Mouse (Mus musculus): Measurements from ENCODE around the gene Prim2. TPM values are rescaled to one million over a fixed set of nuclear protein-coding genes. Genes with fewer than 3 reads are reported as not detected.
A peak's percentile ranks its signal among the peaks of the same experiment; 100 is the strongest.
"Not testable (repeated sequence)": the region's sequence is repeated elsewhere in the genome, so short reads cannot be mapped to it uniquely, and the experiment has no call there.

Gene Prim2
- polyA plus RNA-seq, 1 experiment = 0.91 TPM

- no peak overlapping the region for H3K4me3 ChIP-seq (replicated peaks)
- H3K9me3 ChIP-seq (ENCODE audit: control insufficient read depth, low read length) = peaks cover 6% of the 10 kb centered on the region
- H3K36me3 ChIP-seq (ENCODE audit: control insufficient read depth) = peaks cover 94% of the 10 kb centered on the region
- peaks cover 84% of the 10 kb centered on the region for H3K4me1 ChIP-seq (ENCODE audit: control insufficient read depth)
- no peaks in the 10 kb centered on the region for H3K27me3 ChIP-seq (ENCODE audit: control insufficient read depth)
- no peak for TF ChIP-seq GATA1 (IDR thresholded peaks at IDR 0.05; ENCODE audit: low read length)
- TF ChIP-seq TAL1 (IDR thresholded peaks at IDR 0.05; ENCODE audit: low read length) = no peak
Measured at GRCm38 (mm10) chr1:33627070-33627469, 42.5 kb downstream of the Prim2 start.

GRCm38 (mm10) chr1:33624900-33625299 lies 44.7 kb downstream of the Prim2 start:
- Histone ChIP-seq H3K4me3 (replicated peaks) (peak overlapping the region; percentile 11), H3K4me1 (ENCODE audit: control insufficient read depth) (peaks cover 84% of the 10 kb centered on the region), H3K9me3 (ENCODE audit: control insufficient read depth, low read length) (no peaks in the 10 kb centered on the region), H3K27me3 (ENCODE audit: control insufficient read depth) (no peaks in the 10 kb centered on the region), H3K36me3 (ENCODE audit: control insufficient read depth) (peaks cover 87% of the 10 kb centered on the region)
- peak; percentile 53; the same call in 2 of the 3 replicates for TF ChIP-seq TAL1 (IDR thresholded peaks at IDR 0.05; ENCODE audit: low read length)
- TF ChIP-seq GATA1 (IDR thresholded peaks at IDR 0.05; ENCODE audit: low read length) = no peak

- TF ChIP-seq GATA1 (IDR thresholded peaks at IDR 0.05; ENCODE audit: low read length) = no peak
- no peak for TF ChIP-seq TAL1 (IDR thresholded peaks at IDR 0.05; ENCODE audit: low read length)
- Histone ChIP-seq H3K4me3 (replicated peaks) (no peak overlapping the region), H3K27me3 (ENCODE audit: control insufficient read depth) (no peaks in the 10 kb centered on the region), H3K9me3 (ENCODE audit: control insufficient read depth, low read length) (no peaks in the 10 kb centered on the region), H3K36me3 (ENCODE audit: control insufficient read depth) (peaks cover 84% of the 10 kb centered on the region), H3K4me1 (ENCODE audit: control insufficient read depth) (peaks cover 81% of the 10 kb centered on the region)
Measured at GRCm38 (mm10) chr1:33624441-33624840, 45.2 kb downstream of the Prim2 start.

- Histone ChIP-seq H3K4me3 (replicated peaks) (no peak overlapping the region), H3K4me1 (ENCODE audit: control insufficient read depth) (peaks cover 78% of the 10 kb centered on the region), H3K27me3 (ENCODE audit: control insufficient read depth) (no peaks in the 10 kb centered on the region), H3K36me3 (ENCODE audit: control insufficient read depth) (peaks cover 75% of the 10 kb centered on the region), H3K9me3 (ENCODE audit: control insufficient read depth, low read length) (no peaks in the 10 kb centered on the region)
- TF ChIP-seq GATA1 (IDR thresholded peaks at IDR 0.05; ENCODE audit: low read length) = no peak
- no peak for TF ChIP-seq TAL1 (IDR thresholded peaks at IDR 0.05; ENCODE audit: low read length)
Measured at GRCm38 (mm10) chr1:33621791-33622190, 47.8 kb downstream of the Prim2 start.

- H3K27me3 ChIP-seq (ENCODE audit: control insufficient read depth) = no peaks in the 10 kb centered on the region
Measured at GRCm38 (mm10) chr1:33620091-33620788, 49.4 kb downstream of the Prim2 start.

GRCm38 (mm10) chr1:33616642-33617041 lies 53.0 kb downstream of the Prim2 start:
- H3K4me1 ChIP-seq (ENCODE audit: control insufficient read depth) = peaks cover 54% of the 10 kb centered on the region
- H3K9me3 ChIP-seq (ENCODE audit: control insufficient read depth, low read length) = not testable (repeated sequence)

More at GRCm38 (mm10) chr1:33620091-33620788, 49.4 kb downstream of the Prim2 start:
- peaks cover 70% of the 10 kb centered on the region for H3K4me1 ChIP-seq (ENCODE audit: control insufficient read depth)
- H3K4me3 ChIP-seq (replicated peaks) = no peak overlapping the region
- H3K9me3 ChIP-seq (ENCODE audit: control insufficient read depth, low read length) = no peaks in the 10 kb centered on the region
- H3K36me3 ChIP-seq (ENCODE audit: control insufficient read depth) = peaks cover 72% of the 10 kb centered on the region
- TF ChIP-seq GATA1 (IDR thresholded peaks at IDR 0.05; ENCODE audit: low read length) (no peak), TAL1 (IDR thresholded peaks at IDR 0.05; ENCODE audit: low read length) (no peak)

GRCm38 (mm10) chr1:33612100-33612499 lies 57.5 kb downstream of the Prim2 start:
- H3K4me3 ChIP-seq (replicated peaks) = no peak overlapping the region
- H3K4me1 ChIP-seq (ENCODE audit: control insufficient read depth) = peaks cover 38% of the 10 kb centered on the region
- H3K27me3 ChIP-seq (ENCODE audit: control insufficient read depth) = no peaks in the 10 kb centered on the region
- H3K36me3 ChIP-seq (ENCODE audit: control insufficient read depth) = peaks cover 56% of the 10 kb centered on the region
- TF ChIP-seq TAL1 (IDR thresholded peaks at IDR 0.05; ENCODE audit: low read length) = no peak
- no peaks in the 10 kb centered on the region for H3K9me3 ChIP-seq (ENCODE audit: control insufficient read depth, low read length)

More at GRCm38 (mm10) chr1:33616642-33617041, 53.0 kb downstream of the Prim2 start:
- not testable (repeated sequence) for H3K27me3 ChIP-seq (ENCODE audit: control insufficient read depth); H3K4me3 ChIP-seq (replicated peaks)
- H3K36me3 ChIP-seq (ENCODE audit: control insufficient read depth) = peaks cover 53% of the 10 kb centered on the region

- Histone ChIP-seq H3K9me3 (ENCODE audit: control insufficient read depth, low read length) (no peaks in the 10 kb centered on the region), H3K4me3 (replicated peaks) (no peak overlapping the region), H3K4me1 (ENCODE audit: control insufficient read depth) (peaks cover 33% of the 10 kb centered on the region), H3K36me3 (ENCODE audit: control insufficient read depth) (peaks cover 55% of the 10 kb centered on the region), H3K27me3 (ENCODE audit: control insufficient read depth) (no peaks in the 10 kb centered on the region)
- no peak for TF ChIP-seq TAL1 (IDR thresholded peaks at IDR 0.05; ENCODE audit: low read length)
- no peak for TF ChIP-seq GATA1 (IDR thresholded peaks at IDR 0.05; ENCODE audit: low read length)
Measured at GRCm38 (mm10) chr1:33610026-33610721, 59.4 kb downstream of the Prim2 start.

- Histone ChIP-seq H3K4me3 (replicated peaks) (no peak overlapping the region), H3K9me3 (ENCODE audit: control insufficient read depth, low read length) (no peaks in the 10 kb centered on the region), H3K27me3 (ENCODE audit: control insufficient read depth) (no peaks in the 10 kb centered on the region), H3K4me1 (ENCODE audit: control insufficient read depth) (peaks cover 39% of the 10 kb centered on the region), H3K36me3 (ENCODE audit: control insufficient read depth) (peaks cover 55% of the 10 kb centered on the region)
- TF ChIP-seq GATA1 (IDR thresholded peaks at IDR 0.05; ENCODE audit: low read length) (no peak), TAL1 (IDR thresholded peaks at IDR 0.05; ENCODE audit: low read length) (no peak)
Measured at GRCm38 (mm10) chr1:33608133-33608532, 61.5 kb downstream of the Prim2 start.
